Mouse (Mus musculus) hindbrain, embryonic 14.5 days (tissue): ENCODE results near the gene Meaf6. TPM values are rescaled to one million over a fixed set of nuclear protein-coding genes. Genes with fewer than 3 reads are reported as not detected.

Experiments
- ATAC-seq: fragments of 200-750 bp; cut with Nextera tagmentation; 2 replicates; pipeline ENCODE4 v1.8.0; 2017; ENCODE audit warnings: moderate number of reproducible peaks, mild to moderate bottlenecking, moderate TSS enrichment, moderate library complexity; ENCODE audit not compliant: low FRiP score
- DNase-seq: peaks from one replicate; pipeline ENCODE4 v3.0.0-alpha.2; 2015; ENCODE audit warnings: low spot score
- H3K27ac ChIP-seq: fragments of 300-500 bp; sonication (generic); 2 replicates; pipeline ENCODE4 v1.5.1; 2014; ENCODE audit warnings: mild to moderate bottlenecking, moderate library complexity
- H3K27me3 ChIP-seq: fragments of 300-500 bp; sonication (generic); 2 replicates; pipeline ENCODE4 v1.6.1; 2014; ENCODE audit warnings: mild to moderate bottlenecking, low read length, mixed read lengths; ENCODE audit not compliant: control insufficient read depth, insufficient read depth
- H3K36me3 ChIP-seq: fragments of 300-500 bp; sonication (generic); replicated peaks from 2 replicates; pipeline ENCODE4 v1.6.1; 2014; ENCODE audit not compliant: control insufficient read depth, insufficient read depth
- H3K4me1 ChIP-seq: fragments of 300-500 bp; sonication (generic); replicated peaks from 2 replicates; pipeline ENCODE4 v1.6.1; 2014; ENCODE audit warnings: antibody characterized with exemption, low read length, mixed read lengths; ENCODE audit not compliant: control insufficient read depth, insufficient read depth
- H3K4me2 ChIP-seq: fragments of 300-500 bp; sonication (generic); replicated peaks from 2 replicates; pipeline ENCODE4 v1.6.1; 2014; ENCODE audit warnings: mild to moderate bottlenecking, moderate library complexity
- H3K4me3 ChIP-seq: fragments of 300-500 bp; sonication (generic); replicated peaks from 2 replicates; pipeline ENCODE4 v1.5.1; 2014; ENCODE audit warnings: mild to moderate bottlenecking, low read length
- H3K9ac ChIP-seq: fragments of 300-500 bp; sonication (generic); 2 replicates; pipeline ENCODE4 v1.6.1; 2014
- H3K9me3 ChIP-seq: fragments of 300-500 bp; sonication (generic); 2 replicates; pipeline ENCODE4 v1.6.1; 2016; ENCODE audit warnings: low read length; ENCODE audit not compliant: control insufficient read depth
- WGBS: fragments of 180-500 bp; shearing (Covaris S2); extraction: QIAGEN DNeasy Blood & Tissue Kit; methylation state at CpG from one replicate; pipeline ENCODE4 v1.1.7; 2014; 5-methylcytosine and 5-hydroxymethylcytosine counted together
- polyA plus RNA-seq: library from polyadenylated mRNA; unstranded; fragments of >200 nt; fragmentation: Nextera tagmentation; extraction: Ambion mirVana; gene quantifications from 2 replicates; pipeline ENCODE4 v1.2.1, GENCODE M21; 2014

Gene Meaf6
- polyA plus RNA-seq, 1 experiment from 2014 or later = 165 TPM

DNA sequence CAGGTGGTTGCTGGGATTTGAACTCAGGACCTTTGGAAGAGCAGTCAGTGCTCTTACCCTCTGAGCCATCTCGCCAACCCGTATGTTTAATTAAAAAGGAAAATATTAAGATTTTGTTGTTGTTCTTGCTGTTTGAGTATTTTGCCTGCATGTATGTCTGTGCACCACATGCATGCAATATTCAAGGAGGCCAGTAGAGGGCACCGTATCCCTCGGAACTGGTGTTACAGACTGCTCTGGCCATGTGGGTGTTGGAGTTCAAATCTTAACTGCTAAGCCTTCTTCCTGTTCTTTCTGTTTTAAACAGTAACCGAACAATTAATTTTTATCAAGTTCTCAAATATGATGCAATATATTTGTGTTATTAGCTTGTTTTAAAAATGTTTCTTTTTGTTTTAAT lies 47.5 kb downstream of the Meaf6 start:
- Histone ChIP-seq H3K27me3 (peaks cover 13% of the 10 kb centered on the region), H3K4me3 (no peak overlapping the region), H3K4me2 (no peak overlapping the region), H3K36me3 (no peaks in the 10 kb centered on the region), H3K9me3 (no peaks in the 10 kb centered on the region), H3K9ac (no peak overlapping the region), H3K4me1 (no peaks in the 10 kb centered on the region), H3K27ac (no peak overlapping the region)
- ATAC-seq = no peak
- peak; percentile 78 for DNase-seq
- WGBS = 22% methylated on average over 5 of the region's 5 CpGs

DNA sequence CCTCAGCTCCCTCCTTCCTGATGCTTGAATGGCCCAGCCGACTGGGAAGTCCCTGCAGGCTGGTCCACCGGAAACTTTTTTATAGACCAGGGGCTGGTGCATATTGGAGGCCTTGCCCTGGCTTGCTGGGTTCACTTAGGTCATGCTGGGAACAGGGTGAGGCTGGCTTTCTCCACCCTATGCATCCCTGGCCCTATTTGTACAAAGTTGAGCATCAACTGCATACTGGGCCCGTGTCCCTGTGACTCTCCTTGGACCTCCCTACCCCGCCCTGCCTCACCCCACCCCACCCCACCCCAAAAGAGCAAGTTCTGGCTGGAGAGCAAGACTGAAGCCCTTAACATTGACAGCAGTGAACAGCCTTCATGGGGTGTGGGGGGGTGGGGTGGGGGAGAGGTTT lies 49.3 kb downstream of the Meaf6 start:
- H3K36me3 ChIP-seq = no peaks in the 10 kb centered on the region
- no peak overlapping the region for H3K27ac ChIP-seq
- no peak overlapping the region for H3K4me3 ChIP-seq
- H3K4me1 ChIP-seq = no peaks in the 10 kb centered on the region
- DNase-seq (no peak), ATAC-seq (no peak)
- WGBS = 87% methylated on average over 4 of the region's 4 CpGs
- H3K27me3 ChIP-seq = no peaks in the 10 kb centered on the region; the same call in 1 of the 2 replicates
- no peak overlapping the region for H3K9ac ChIP-seq
- H3K4me2 ChIP-seq = no peak overlapping the region
- no peaks in the 10 kb centered on the region for H3K9me3 ChIP-seq

DNA sequence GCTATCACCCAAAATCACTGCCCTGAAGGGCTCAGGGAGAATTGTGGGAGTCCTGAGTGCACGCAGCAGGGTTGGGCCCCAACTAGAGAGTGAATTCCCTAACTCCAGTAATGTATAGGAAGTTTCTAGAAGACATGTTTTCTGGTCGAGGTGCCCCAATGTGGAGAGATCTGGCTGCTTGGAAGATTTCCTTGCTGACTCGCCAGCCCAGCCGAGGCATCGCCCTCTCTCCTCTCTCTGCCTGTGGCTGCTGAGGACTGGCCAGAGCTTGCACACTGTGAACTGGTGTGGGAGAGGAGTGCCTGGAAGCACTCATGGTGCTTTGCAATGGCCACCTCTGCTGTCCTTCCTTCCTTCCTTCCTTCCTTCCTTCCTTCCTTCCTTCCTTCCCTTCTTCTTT lies 49.7 kb downstream of the Meaf6 start:
- Histone ChIP-seq H3K27me3 (no peaks in the 10 kb centered on the region), H3K9ac (no peak overlapping the region), H3K9me3 (no peaks in the 10 kb centered on the region), H3K4me3 (no peak overlapping the region), H3K27ac (no peak overlapping the region), H3K4me1 (no peaks in the 10 kb centered on the region), H3K36me3 (no peaks in the 10 kb centered on the region), H3K4me2 (no peak overlapping the region)
- WGBS = 85% methylated on average over 5 of the region's 5 CpGs
- ATAC-seq (no peak), DNase-seq (no peak)

DNA sequence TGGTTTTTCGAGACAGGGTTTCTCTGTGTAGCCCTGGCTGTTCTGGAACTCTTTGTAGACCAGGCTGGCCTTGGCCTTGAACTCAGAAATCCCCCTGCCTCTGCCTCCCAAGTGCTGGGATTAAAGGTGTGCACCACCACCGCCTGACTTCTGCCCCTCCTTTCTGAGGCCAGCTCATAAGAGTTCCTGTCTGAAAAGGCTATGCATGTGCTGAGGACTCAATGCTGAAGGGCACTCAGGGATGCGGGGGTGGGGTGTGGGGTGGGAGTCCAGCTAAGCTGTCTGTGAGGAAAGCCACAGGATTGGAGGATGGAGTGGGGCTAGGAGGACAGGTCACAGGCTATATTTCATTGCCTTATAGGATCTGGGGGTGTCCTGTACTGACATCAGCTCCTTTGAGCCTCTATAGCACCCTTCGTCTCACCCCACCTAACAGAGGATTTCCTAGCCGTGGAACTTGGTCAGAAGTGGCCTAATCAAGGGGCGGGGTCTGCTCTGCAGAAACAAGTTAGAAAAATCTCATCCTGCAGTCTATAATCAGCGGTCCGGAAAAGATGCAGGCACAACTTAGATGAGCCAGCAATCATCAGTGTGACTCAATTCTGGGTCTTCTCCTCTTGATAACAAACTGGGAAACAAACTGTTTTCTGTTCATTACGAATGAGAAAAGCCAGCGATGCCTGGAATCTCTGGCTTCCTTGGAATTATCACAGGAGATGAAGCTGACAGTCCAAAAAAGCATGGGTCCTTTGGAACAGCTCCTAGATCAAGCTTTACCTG lies 50.3 kb downstream of the Meaf6 start:
- Histone ChIP-seq H3K4me2 (no peak overlapping the region), H3K4me3 (no peak overlapping the region), H3K9ac (no peak overlapping the region), H3K27me3 (no peaks in the 10 kb centered on the region), H3K9me3 (no peaks in the 10 kb centered on the region), H3K27ac (no peak overlapping the region), H3K36me3 (no peaks in the 10 kb centered on the region), H3K4me1 (no peaks in the 10 kb centered on the region)
- WGBS = 83% methylated on average over 10 of the region's 10 CpGs
- ATAC-seq (no peak), DNase-seq (no peak)

DNA sequence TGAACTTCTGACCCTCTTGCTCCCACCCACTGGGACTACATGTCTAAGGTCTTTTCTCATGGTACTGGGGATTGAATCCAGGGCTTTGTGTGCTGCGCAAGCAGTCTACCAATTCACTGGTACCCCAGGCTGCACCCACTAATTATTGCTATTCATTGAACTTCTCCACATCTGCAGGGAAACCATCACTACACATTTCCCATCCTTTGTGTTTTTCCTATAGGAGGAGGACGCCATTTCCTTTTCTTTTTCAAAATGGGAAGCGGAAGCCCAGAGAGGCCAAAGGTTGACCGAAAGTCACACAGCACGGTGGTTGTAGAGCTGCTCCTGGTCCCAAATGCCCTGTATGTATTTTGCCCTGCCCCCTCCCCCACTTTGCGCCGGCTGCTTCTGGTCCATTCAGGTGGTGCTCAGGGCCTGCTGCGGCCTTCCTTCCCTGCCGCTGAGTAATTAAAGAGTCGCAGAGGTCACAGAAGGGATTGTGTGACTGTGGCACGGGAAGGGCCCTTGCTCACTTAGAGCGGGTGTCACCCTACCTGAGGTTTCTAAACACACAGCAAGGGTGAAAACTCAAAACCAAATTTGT lies 51.5 kb downstream of the Meaf6 start:
- ATAC-seq = no peak
- no peak for DNase-seq
- Histone ChIP-seq H3K4me2 (no peak overlapping the region), H3K36me3 (no peaks in the 10 kb centered on the region), H3K27ac (no peak overlapping the region), H3K9me3 (no peaks in the 10 kb centered on the region), H3K4me1 (no peaks in the 10 kb centered on the region), H3K9ac (no peak overlapping the region), H3K27me3 (no peaks in the 10 kb centered on the region), H3K4me3 (no peak overlapping the region)
- WGBS = 56% methylated on average over 12 of the region's 12 CpGs

DNA sequence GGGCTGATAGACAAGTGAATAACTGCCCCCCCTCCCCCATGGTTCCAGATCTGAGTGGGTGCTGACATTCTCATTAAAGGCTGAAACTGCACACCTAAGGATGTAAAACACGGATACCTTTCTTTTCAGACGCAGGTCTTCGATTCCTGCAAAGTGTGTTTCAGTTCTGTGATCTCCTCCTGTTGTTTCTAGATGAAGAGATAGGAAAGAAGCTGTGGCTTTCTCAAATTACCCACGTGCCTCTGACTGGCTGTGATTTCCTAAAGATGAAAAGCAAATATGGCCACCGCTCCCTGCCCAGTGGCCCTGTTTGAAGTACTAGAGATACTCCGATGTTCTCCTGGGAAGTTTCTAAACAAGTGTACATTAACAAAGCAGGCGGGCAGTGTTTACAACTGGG lies 53.4 kb downstream of the Meaf6 start:
- Histone ChIP-seq H3K9ac (no peak overlapping the region), H3K36me3 (no peaks in the 10 kb centered on the region), H3K27me3 (no peaks in the 10 kb centered on the region), H3K4me2 (no peak overlapping the region), H3K4me3 (no peak overlapping the region), H3K4me1 (no peaks in the 10 kb centered on the region), H3K27ac (no peak overlapping the region), H3K9me3 (no peaks in the 10 kb centered on the region)
- WGBS = 86% methylated on average over 7 of the region's 7 CpGs
- DNase-seq (no peak), ATAC-seq (no peak)

DNA sequence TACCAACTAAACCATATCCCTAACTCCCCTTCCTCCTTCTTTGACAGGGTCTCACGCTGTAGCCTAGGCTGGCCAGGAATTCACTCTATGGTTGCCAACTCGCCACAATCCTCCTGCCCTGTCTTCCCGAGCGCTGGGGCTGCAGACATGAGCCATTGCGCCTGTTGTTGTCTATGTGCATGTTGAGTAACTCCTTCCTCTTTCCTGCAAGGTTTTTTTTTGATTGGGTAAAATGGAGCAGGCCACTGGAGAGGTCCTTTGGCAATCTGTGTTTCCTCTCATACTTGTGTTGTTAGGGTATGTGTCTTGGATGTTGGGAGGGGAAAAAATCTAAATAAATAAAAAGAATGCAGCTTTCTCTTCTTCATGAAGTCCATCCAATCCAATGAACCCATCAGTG lies 59.3 kb downstream of the Meaf6 start:
- 0 out of 2 replicates have a peak, but pooled peaks cover 3% of the 10 kb centered on the region for H3K9me3 ChIP-seq
- WGBS = 70% methylated on average over 5 of the region's 5 CpGs
- ATAC-seq (no peak), DNase-seq (no peak)
- peaks cover 9% of the 10 kb centered on the region; the same call in 1 of the 2 replicates for H3K27me3 ChIP-seq
- H3K4me2 ChIP-seq = no peak overlapping the region
- H3K9ac ChIP-seq = no peak overlapping the region
- no peak overlapping the region for H3K27ac ChIP-seq
- 0 out of 2 replicates have a peak, but pooled peaks cover 10% of the 10 kb centered on the region for H3K4me1 ChIP-seq
- H3K4me3 ChIP-seq = no peak overlapping the region
- H3K36me3 ChIP-seq = no peaks in the 10 kb centered on the region

DNA sequence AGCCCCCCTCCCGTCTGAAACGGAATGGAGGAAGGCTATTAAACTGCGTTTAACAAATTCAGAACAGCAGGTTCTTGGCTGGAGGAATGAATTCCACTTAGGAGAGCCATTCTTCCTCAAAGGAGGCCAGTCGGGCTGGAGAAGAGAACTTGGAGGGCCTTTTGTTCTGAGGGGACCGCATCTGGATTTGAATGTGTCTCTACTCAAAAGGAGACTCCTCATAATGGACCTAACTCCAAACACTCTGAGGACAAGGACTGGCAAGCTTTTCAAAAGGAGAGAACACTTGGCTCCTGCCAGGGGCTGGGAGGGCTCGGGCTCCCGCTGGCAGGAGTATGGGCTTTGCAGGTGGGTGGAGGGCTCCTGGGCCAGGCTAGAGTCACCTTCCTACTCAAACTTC lies 59.7 kb downstream of the Meaf6 start:
- no peak overlapping the region for H3K4me2 ChIP-seq
- 0 out of 2 replicates have a peak, but pooled peaks cover 3% of the 10 kb centered on the region for H3K9me3 ChIP-seq
- H3K36me3 ChIP-seq = no peaks in the 10 kb centered on the region
- no peak overlapping the region for H3K4me3 ChIP-seq
- H3K27me3 ChIP-seq = peaks cover 9% of the 10 kb centered on the region; the same call in 1 of the 2 replicates
- WGBS = 8% methylated on average over 7 of the region's 7 CpGs
- ATAC-seq (no peak), DNase-seq (no peak)
- no peak overlapping the region for H3K27ac ChIP-seq
- no peak overlapping the region for H3K9ac ChIP-seq
- H3K4me1 ChIP-seq = 0 out of 2 replicates have a peak, but pooled peaks cover 10% of the 10 kb centered on the region

DNA sequence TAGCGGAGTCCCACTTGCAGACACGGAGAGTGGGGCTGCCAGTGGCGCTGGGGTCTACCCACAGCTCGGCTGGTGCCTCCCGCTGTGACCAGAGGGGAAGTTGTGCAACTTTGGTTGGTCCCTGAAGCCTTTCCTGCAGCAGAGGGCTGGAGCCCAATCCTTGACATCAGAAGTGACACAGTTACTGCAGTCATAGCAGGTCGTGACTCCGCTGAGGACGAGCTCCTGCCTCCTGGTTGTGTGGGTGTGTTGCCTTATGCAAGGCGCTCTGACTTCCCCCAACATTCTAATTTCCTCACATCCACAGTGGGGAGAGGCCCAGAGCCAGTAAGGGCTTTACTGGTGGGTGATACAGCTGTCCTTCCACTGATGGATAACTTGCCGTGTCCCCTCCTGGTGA lies 60.3 kb downstream of the Meaf6 start:
- H3K4me1 ChIP-seq = 0 out of 2 replicates have a peak, but pooled peaks cover 10% of the 10 kb centered on the region
- H3K4me2 ChIP-seq = no peak overlapping the region
- H3K36me3 ChIP-seq = no peaks in the 10 kb centered on the region
- 36% methylated on average over 10 of the region's 10 CpGs for WGBS
- ATAC-seq (no peak), DNase-seq (no peak)
- H3K27me3 ChIP-seq = peaks cover 9% of the 10 kb centered on the region; the same call in 1 of the 2 replicates
- H3K9me3 ChIP-seq = 0 out of 2 replicates have a peak, but pooled peaks cover 3% of the 10 kb centered on the region
- no peak overlapping the region for H3K4me3 ChIP-seq
- no peak overlapping the region for H3K27ac ChIP-seq
- no peak overlapping the region for H3K9ac ChIP-seq
